Mouse (Mus musculus) spleen, adult 2 months (tissue): ENCODE measurements around the gene Yif1b.

ENCODE experiments used
- CTCF ChIP-seq: fragments of 200-500 bp; IDR thresholded peaks from 2 replicates; pipeline ENCODE4 v1.5.1; 2011; ENCODE audit warnings: mild to moderate bottlenecking, inconsistent platforms; ENCODE audit not compliant: insufficient read depth, insufficient read length, insufficient replicate concordance; ENCODE audit errors: extremely low read depth
- POLR2A ChIP-seq: fragments of 200-500 bp; IDR thresholded peaks from 2 replicates; pipeline ENCODE4 v1.6.1; 2011; ENCODE audit warnings: low read depth, low read length, inconsistent platforms

GRCm38 (mm10) chr7:29262151-29262550 is 24.0 kb downstream of the Yif1b start:
- TF ChIP-seq CTCF (no peak), POLR2A (no peak)
